Mouse (Mus musculus): ENCODE measurements around the gene Atic. TPM values are rescaled to one million over a fixed set of nuclear protein-coding genes. Genes with fewer than 3 reads are reported as not detected.
A peak's percentile ranks its signal among the peaks of the same experiment; 100 is the strongest.

Gene Atic
- 38.8 and 42.9 TPM in 2 replicates for polyA plus RNA-seq (2014; fragmentation: Nextera tagmentation; extraction: Ambion mirVana)

DNA sequence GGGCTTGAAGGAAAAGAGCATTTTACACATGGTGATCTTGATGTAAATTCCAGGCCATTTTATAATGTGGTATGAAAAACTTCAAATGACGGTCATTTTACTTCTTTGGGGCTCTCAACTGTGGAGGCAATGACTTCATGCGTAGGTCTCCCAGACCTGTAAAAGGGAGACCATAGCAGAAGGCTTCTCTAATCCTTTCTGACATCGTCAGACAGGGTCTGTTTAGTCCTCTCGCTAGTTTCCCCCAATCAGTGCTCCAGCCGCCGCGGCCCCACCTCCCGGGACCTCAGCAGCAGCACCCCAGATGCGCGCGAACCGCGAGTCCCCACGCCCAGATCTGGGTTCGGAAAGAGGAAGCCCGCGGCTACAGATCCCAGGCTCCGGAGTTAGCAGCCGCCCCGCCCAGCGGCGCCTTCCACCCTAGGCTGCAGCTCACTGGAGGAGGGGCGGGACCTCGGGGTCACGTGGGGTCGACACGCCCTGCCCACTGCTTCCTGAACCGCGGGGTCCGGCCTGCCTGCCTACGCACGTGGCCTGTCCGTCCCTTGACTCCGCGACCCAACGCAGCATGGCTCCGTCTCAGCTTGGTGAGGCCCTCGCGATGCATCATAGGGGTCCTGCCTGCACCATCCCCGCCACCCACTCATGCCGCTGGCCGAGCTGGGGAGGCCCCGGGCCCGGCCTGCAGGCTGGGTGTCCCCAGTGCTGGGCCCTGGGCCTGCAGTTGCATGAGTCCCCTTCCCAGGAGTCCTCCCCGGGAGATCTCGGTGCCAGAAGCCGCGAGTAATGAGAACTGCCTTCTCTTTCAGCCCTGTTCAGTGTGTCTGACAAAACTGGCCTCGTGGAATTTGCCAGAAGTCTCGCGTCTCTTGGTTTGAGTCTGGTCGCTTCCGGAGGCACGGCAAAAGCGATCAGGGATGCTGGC, at the start of gene Atic:
Gene Atic, plus strand, starts transcription at position 463 of the 925 bp plus-strand sequence.
- H3K36me3 ChIP-seq (ENCODE audit: control insufficient read depth, insufficient read depth, low read length), result peaks cover 3% of the 10 kb centered on the region; the same call in 1 of the 2 replicates
- under 1% methylated on average over 54 of the region's 55 CpGs for WGBS
- H3K9me3 ChIP-seq (ENCODE audit: control insufficient read depth, low read length), result no peaks in the 10 kb centered on the region
- peak within 1 kb of the TSS; percentile 89 for H3K4me2 ChIP-seq
- H3K4me1 ChIP-seq (ENCODE audit: control insufficient read depth, insufficient read depth, low read length), result no peaks in the 10 kb centered on the region; the same call in 1 of the 2 replicates
- no peak within 1 kb of the TSS; the same call in 1 of the 2 replicates for H3K27ac ChIP-seq (ENCODE audit: low read depth, low read length)
- H3K27me3 ChIP-seq (ENCODE audit: control insufficient read depth, insufficient read depth, low read length), result no peaks in the 10 kb centered on the region
- peak; percentile 100 for ATAC-seq (ENCODE audit: low FRiP score)
- H3K9ac ChIP-seq (ENCODE audit: low read length), result peak within 1 kb of the TSS; percentile 75
- DNase-seq (ENCODE audit: low spot score, missing footprints), result peak; percentile 98
- peak within 1 kb of the TSS; percentile 50 for H3K4me3 ChIP-seq (ENCODE audit: low read depth, low read length)

DNA sequence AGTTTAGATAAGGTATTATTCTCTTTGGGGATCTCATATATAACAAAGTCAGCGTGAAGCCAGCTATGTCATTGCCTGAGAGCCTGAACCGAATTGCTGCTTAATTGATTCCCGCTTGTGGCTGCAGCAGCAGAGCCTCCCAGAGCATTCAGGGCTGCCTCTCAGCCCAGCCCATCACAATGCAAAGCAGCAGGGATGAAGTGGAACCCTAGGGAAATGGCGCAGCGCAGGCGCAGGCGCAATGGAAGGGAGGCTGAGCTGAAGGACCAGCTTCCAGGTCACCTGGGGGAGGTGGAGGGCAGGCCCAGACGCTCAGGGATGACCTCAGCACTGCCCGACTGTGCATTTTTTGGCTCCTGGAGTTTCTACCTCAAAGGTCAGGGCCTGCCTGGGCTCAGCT, 49.7 kb upstream of the Atic start:
- no peak overlapping the region for H3K9ac ChIP-seq (ENCODE audit: low read length)
- 7% methylated on average over 9 of the region's 9 CpGs for WGBS
- H3K4me1 ChIP-seq (ENCODE audit: control insufficient read depth, insufficient read depth, low read length), result no peaks in the 10 kb centered on the region
- H3K4me2 ChIP-seq, result no peak overlapping the region
- H3K4me3 ChIP-seq (ENCODE audit: low read depth, low read length), result no peak overlapping the region
- H3K27ac ChIP-seq (ENCODE audit: low read depth, low read length), result no peak overlapping the region
- H3K27me3 ChIP-seq (ENCODE audit: control insufficient read depth, insufficient read depth, low read length), result no peaks in the 10 kb centered on the region
- H3K9me3 ChIP-seq (ENCODE audit: control insufficient read depth, low read length), result no peaks in the 10 kb centered on the region
- H3K36me3 ChIP-seq (ENCODE audit: control insufficient read depth, insufficient read depth, low read length), result no peaks in the 10 kb centered on the region
- peak; percentile 90 for DNase-seq (ENCODE audit: low spot score, missing footprints)
- ATAC-seq (ENCODE audit: low FRiP score), result peak; percentile 91

DNA sequence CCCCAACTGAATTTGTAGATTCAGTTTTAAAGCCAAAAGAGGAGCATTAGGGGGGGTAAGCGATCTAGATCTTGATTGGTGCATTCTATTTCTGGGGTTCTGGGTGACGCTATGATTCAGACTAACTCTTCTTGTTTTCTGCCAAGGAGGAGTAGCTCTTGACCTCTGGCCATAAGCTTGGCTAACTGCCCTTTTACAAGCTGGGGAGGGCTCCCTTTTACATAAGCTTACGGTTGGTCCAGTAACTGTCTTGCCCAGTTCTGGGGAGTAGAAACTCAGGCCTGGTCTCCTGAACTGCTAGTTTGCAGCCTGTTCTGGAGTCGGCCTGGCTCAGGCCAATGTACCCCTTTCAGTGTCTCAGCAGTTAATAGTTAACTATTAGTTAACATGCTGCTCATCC, 41.9 kb upstream of the Atic start:
- DNase-seq (ENCODE audit: low spot score, missing footprints) (peak; percentile 12), ATAC-seq (ENCODE audit: low FRiP score) (no peak)
- WGBS, result 88% methylated on average over 4 of the region's 4 CpGs
- Histone ChIP-seq H3K4me1 (ENCODE audit: control insufficient read depth, insufficient read depth, low read length) (no peaks in the 10 kb centered on the region), H3K9ac (ENCODE audit: low read length) (no peak overlapping the region), H3K9me3 (ENCODE audit: control insufficient read depth, low read length) (no peaks in the 10 kb centered on the region), H3K27ac (ENCODE audit: low read depth, low read length) (no peak overlapping the region), H3K4me2 (no peak overlapping the region), H3K4me3 (ENCODE audit: low read depth, low read length) (no peak overlapping the region), H3K36me3 (ENCODE audit: control insufficient read depth, insufficient read depth, low read length) (no peaks in the 10 kb centered on the region), H3K27me3 (ENCODE audit: control insufficient read depth, insufficient read depth, low read length) (no peaks in the 10 kb centered on the region)

DNA sequence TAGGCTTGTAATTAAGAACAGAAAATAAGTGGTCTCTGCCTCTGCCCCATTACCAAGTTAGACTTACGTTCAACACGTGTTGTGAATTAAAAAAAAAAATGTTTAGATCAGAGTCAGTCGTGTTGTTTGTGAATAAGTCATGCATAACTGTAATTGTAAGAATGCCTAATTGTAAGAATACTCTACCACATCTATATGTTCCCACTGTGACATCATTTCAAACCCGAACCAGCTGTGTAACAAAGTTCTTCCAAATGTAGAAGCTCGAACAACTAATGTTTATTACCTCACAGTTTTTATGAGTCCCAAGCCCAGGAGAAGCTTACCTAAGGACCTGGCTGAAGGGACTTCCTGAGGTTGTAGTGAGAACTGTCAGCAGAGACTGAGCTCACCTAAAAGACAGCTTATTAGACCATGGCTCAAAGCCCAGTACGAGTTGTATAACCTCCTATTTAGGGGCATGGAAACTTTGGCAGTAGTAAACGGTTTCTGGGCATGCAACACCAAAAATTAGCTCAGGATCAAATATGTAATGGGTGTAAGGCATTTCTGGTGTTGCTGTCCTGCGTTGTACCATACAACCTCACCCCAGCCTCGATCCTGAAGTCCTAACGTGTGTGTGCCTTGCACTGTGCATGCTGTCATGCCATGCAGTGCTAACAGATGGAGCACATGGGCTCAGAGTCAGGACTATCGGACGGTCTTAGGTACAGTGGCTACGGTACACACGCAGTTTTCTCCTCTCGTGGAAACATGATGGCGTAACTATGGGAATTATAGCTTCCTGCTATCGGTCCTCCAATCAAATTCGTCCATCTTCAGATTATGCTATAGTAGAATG, 27.9 kb upstream of the Atic start:
- 90% methylated on average over 18 of the region's 18 CpGs for WGBS
- no peak for DNase-seq (ENCODE audit: low spot score, missing footprints)
- H3K4me2 ChIP-seq, result no peak overlapping the region
- no peaks in the 10 kb centered on the region for H3K27me3 ChIP-seq (ENCODE audit: control insufficient read depth, insufficient read depth, low read length)
- H3K27ac ChIP-seq (ENCODE audit: low read depth, low read length), result no peak overlapping the region
- H3K36me3 ChIP-seq (ENCODE audit: control insufficient read depth, insufficient read depth, low read length), result no peaks in the 10 kb centered on the region
- H3K9me3 ChIP-seq (ENCODE audit: control insufficient read depth, low read length), result no peaks in the 10 kb centered on the region
- no peak overlapping the region for H3K9ac ChIP-seq (ENCODE audit: low read length)
- no peak for ATAC-seq (ENCODE audit: low FRiP score)
- H3K4me1 ChIP-seq (ENCODE audit: control insufficient read depth, insufficient read depth, low read length), result no peaks in the 10 kb centered on the region
- no peak overlapping the region for H3K4me3 ChIP-seq (ENCODE audit: low read depth, low read length)

DNA sequence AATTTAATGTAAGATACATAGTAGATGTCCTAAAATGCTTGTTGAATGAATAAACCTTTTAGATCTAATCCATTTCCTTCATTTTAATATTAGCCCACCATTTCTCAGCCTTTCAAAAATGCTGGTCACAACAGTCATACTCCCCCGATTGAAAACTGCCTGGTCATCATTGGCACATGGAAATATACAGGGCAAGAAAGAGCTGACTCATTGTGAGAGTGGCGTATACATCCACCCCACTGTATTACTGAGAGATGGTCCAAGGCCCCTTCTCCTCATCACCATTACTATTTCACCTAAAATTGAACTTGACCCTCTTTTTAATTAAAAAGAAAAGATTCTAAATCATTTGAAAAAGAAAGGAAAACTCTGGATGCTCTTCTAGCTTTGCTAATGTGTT, 26.2 kb upstream of the Atic start:
- Histone ChIP-seq H3K9me3 (ENCODE audit: control insufficient read depth, low read length) (no peaks in the 10 kb centered on the region), H3K4me2 (no peak overlapping the region), H3K4me3 (ENCODE audit: low read depth, low read length) (no peak overlapping the region), H3K27me3 (ENCODE audit: control insufficient read depth, insufficient read depth, low read length) (no peaks in the 10 kb centered on the region), H3K9ac (ENCODE audit: low read length) (no peak overlapping the region), H3K36me3 (ENCODE audit: control insufficient read depth, insufficient read depth, low read length) (no peaks in the 10 kb centered on the region), H3K4me1 (ENCODE audit: control insufficient read depth, insufficient read depth, low read length) (no peaks in the 10 kb centered on the region), H3K27ac (ENCODE audit: low read depth, low read length) (no peak overlapping the region)
- 85% methylated on average over 2 of the region's 2 CpGs for WGBS
- DNase-seq (ENCODE audit: low spot score, missing footprints), result no peak
- ATAC-seq (ENCODE audit: low FRiP score), result no peak

DNA sequence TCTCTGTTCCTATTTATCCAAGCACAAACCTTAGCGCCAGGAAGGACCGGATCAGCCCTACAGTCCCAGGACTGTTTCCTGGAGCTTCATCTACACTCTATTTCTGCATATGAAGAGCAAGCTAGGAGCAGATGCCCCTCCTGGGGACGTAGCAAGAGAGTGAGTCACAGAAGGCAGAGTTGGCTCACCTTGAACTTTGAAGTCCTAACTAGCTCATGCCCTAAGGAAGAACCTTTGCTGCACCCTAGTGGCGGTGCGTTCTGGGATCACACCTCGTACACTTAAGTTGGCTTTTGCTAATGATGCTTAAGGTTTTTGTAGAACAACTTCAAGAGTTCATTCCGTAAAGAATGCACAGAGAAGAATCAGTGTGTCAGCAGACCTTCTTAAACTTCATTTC, 25.3 kb upstream of the Atic start:
- WGBS, result 23% methylated on average over 7 of the region's 7 CpGs
- Histone ChIP-seq H3K36me3 (ENCODE audit: control insufficient read depth, insufficient read depth, low read length) (no peaks in the 10 kb centered on the region), H3K27me3 (ENCODE audit: control insufficient read depth, insufficient read depth, low read length) (no peaks in the 10 kb centered on the region), H3K4me2 (no peak overlapping the region), H3K9ac (ENCODE audit: low read length) (no peak overlapping the region), H3K4me3 (ENCODE audit: low read depth, low read length) (no peak overlapping the region), H3K27ac (ENCODE audit: low read depth, low read length) (no peak overlapping the region), H3K9me3 (ENCODE audit: control insufficient read depth, low read length) (no peaks in the 10 kb centered on the region), H3K4me1 (ENCODE audit: control insufficient read depth, insufficient read depth, low read length) (no peaks in the 10 kb centered on the region)
- ATAC-seq (ENCODE audit: low FRiP score) (no peak), DNase-seq (ENCODE audit: low spot score, missing footprints) (no peak)

DNA sequence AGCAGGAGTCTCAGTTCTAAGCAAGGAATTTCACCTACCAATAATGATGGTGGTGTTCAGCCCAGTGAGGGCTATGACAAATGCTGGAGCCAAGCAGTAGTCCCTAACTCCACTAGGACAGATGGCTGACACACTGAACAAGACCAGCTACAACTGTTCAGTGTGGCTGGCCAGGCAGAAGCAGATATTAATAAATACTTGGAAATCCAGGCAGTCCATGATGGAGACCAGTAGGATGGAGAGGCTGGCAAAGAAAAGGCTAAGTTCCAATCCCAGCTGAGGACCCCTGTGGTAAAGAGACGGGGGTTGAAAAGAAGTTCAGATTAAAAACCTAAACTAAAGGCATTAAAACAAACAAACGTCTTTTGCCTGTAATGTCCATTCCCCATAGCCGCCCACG, 17.3 kb upstream of the Atic start:
- H3K4me1 ChIP-seq (ENCODE audit: control insufficient read depth, insufficient read depth, low read length), result no peaks in the 10 kb centered on the region
- no peak for DNase-seq (ENCODE audit: low spot score, missing footprints)
- no peak overlapping the region for H3K9ac ChIP-seq (ENCODE audit: low read length)
- 84% methylated on average over 4 of the region's 4 CpGs for WGBS
- no peak for ATAC-seq (ENCODE audit: low FRiP score)
- no peaks in the 10 kb centered on the region for H3K9me3 ChIP-seq (ENCODE audit: control insufficient read depth, low read length)
- H3K36me3 ChIP-seq (ENCODE audit: control insufficient read depth, insufficient read depth, low read length), result no peaks in the 10 kb centered on the region
- no peaks in the 10 kb centered on the region for H3K27me3 ChIP-seq (ENCODE audit: control insufficient read depth, insufficient read depth, low read length)
- no peak overlapping the region for H3K4me3 ChIP-seq (ENCODE audit: low read depth, low read length)
- H3K27ac ChIP-seq (ENCODE audit: low read depth, low read length), result no peak overlapping the region
- H3K4me2 ChIP-seq, result no peak overlapping the region

DNA sequence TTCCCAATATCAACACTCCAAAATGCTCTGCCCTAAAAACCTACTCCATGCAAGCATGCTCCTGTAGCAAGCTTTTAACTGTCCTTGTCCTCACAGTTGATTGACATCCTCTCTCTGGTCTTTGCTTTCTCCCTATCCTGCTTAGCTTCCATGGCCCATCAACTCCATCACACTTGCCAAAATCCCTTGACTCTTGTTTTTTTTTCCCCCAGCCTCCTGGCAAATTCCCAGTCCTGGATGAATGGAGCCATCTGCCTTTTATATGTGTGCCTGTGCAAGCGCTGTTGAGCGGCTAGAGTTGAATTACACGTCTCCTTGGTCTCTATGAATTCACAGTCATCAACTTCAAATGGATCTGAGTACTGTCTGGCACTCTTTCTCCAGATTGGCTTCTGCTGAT, 16.5 kb upstream of the Atic start:
- DNase-seq (ENCODE audit: low spot score, missing footprints), result peak; percentile 37
- Histone ChIP-seq H3K36me3 (ENCODE audit: control insufficient read depth, insufficient read depth, low read length) (no peaks in the 10 kb centered on the region), H3K27me3 (ENCODE audit: control insufficient read depth, insufficient read depth, low read length) (no peaks in the 10 kb centered on the region), H3K4me3 (ENCODE audit: low read depth, low read length) (no peak overlapping the region), H3K9me3 (ENCODE audit: control insufficient read depth, low read length) (no peaks in the 10 kb centered on the region), H3K4me2 (no peak overlapping the region), H3K9ac (ENCODE audit: low read length) (no peak overlapping the region), H3K4me1 (ENCODE audit: control insufficient read depth, insufficient read depth, low read length) (no peaks in the 10 kb centered on the region), H3K27ac (ENCODE audit: low read depth, low read length) (no peak overlapping the region)
- no peak for ATAC-seq (ENCODE audit: low FRiP score)
- WGBS, result 85% methylated on average over 3 of the region's 3 CpGs

All from midbrain, embryonic 11.5 days (tissue).